Mouse (Mus musculus): ENCODE data around the gene Fads6.

DNA sequence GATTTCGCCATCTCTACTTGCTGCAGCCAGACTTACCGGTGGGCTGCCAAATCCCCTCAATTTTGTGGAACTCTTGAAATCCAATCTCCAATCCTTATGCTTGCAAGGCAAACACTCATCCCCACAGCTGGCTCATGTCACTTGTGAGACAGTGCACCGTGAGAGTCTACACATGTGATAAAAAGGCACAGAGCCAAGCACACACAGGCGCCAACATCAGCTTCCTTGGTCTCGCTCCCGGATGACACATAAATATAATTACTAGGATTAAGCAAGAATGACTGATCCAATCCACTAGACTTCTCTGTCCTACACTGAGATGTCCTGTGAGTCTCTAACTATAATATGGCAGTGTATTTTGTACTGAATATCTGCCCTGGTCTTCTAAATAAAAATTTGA lies 6.5 kb downstream of the Fads6 start:
- TF ChIP-seq POLR2A (IDR thresholded peaks at IDR 0.05; ENCODE audit: extremely low read depth, insufficient read depth, low read length): no peak
- TF ChIP-seq CTCF (IDR thresholded peaks at IDR 0.05; ENCODE audit: extremely low read depth, insufficient read depth, low read length): no peak

Measured in cortical plate, adult 2 months (tissue).